Mouse (Mus musculus): Measurements from ENCODE around the gene Tmem25.

GRCm38 (mm10) chr9:44802808-44803450 lies 3.8 kb upstream of the Tmem25 start, which contains the start of gene Ttc36:
- no peak for TF ChIP-seq NELFE (IDR thresholded peaks at IDR 0.05; ENCODE audit: low read depth, low read length)
- TF ChIP-seq EP300 (IDR thresholded peaks at IDR 0.05; ENCODE audit: low read depth in 1 of 2, low read length in 2 of 2) = no peak

All from MEL (cell line).